Mouse (Mus musculus) ES-Bruce4 (cell line): ENCODE measurements around the gene Dap.

Source experiments
- CTCF ChIP-seq: IDR thresholded peaks from one replicate; pipeline ENCODE4 v1.8.1; 2011; ENCODE audit warnings: low read depth, low read length
- EP300 ChIP-seq: IDR thresholded peaks from 2 replicates; pipeline ENCODE4 v1.6.1; 2011; ENCODE audit warnings: low read depth, low read length; ENCODE audit not compliant: insufficient read depth
- POLR2A ChIP-seq: IDR thresholded peaks from one replicate; pipeline ENCODE4 v1.8.1; 2011; ENCODE audit warnings: low read length; ENCODE audit not compliant: insufficient read depth

- no peak for TF ChIP-seq EP300
- no peak for TF ChIP-seq CTCF
- no peak for TF ChIP-seq POLR2A
Measured at GRCm38 (mm10) chr15:31237898-31238297, 13.8 kb downstream of the Dap start.
